Mouse (Mus musculus) macrophage (primary cell): ENCODE data around the gene Cacnb1. TPM values are rescaled to one million over a fixed set of nuclear protein-coding genes. Genes with fewer than 3 reads are reported as not detected.

Experiments used
- H3K27ac ChIP-seq: fragments of 350-480 bp; formaldehyde crosslinking; 2 replicates; pipeline ENCODE4 v1.9.0; 2021
- H3K36me3 ChIP-seq: fragments of 350-480 bp; formaldehyde crosslinking; 2 replicates; pipeline ENCODE4 v1.9.0; 2021; ENCODE audit errors: inconsistent target
- H3K4me3 ChIP-seq: fragments of 350-480 bp; formaldehyde crosslinking; 2 replicates; pipeline ENCODE4 v1.9.0; 2021; ENCODE audit errors: inconsistent target
- H3K79me2 ChIP-seq: fragments of 350-480 bp; formaldehyde crosslinking; 2 replicates; pipeline ENCODE4 v1.9.0; 2021; ENCODE audit errors: inconsistent target
- WGBS: methylation state at CpG from one replicate; pipeline ENCODE4 v1.1.7; 2026; ENCODE audit warnings: inconsistent platforms; ENCODE audit not compliant: missing documents; 5-methylcytosine and 5-hydroxymethylcytosine counted together
- polyA plus RNA-seq: library from polyadenylated mRNA; stranded (reverse); fragments of 250-400 nt; gene quantifications from 3 replicates; pipeline ENCODE4 v1.2.4, GENCODE M21; 2018; ENCODE audit warnings: inconsistent platforms

Gene Cacnb1
- polyA plus RNA-seq, 1 experiment from 2014 or later: 1.7 TPM

DNA sequence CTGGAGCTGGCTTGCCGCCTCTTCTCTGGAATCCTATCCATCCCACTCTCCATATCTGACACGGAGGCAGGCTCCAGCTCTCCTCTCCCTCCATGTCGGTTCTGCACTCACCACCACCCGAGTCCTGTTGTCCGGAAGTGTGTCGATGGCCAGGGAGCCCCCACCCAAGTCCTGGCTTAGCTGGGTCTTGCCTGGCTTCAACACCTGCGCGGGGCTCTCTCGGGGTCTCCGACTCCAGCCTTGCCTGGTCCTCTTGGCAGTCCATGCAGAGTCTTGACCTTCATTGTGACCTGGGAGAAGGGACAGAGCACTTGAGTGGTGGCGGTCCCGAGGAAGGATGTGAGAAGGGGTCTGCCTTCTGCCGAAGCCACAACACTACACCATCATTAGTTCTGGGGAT, 44.4 kb downstream of the Cacnb1 start:
- H3K79me2 ChIP-seq: peaks cover 28% of the 10 kb centered on the region
- no peak overlapping the region for H3K27ac ChIP-seq
- no peaks in the 10 kb centered on the region for H3K36me3 ChIP-seq
- no peak overlapping the region for H3K4me3 ChIP-seq
- WGBS: 94% methylated on average over 13 of the region's 13 CpGs

DNA sequence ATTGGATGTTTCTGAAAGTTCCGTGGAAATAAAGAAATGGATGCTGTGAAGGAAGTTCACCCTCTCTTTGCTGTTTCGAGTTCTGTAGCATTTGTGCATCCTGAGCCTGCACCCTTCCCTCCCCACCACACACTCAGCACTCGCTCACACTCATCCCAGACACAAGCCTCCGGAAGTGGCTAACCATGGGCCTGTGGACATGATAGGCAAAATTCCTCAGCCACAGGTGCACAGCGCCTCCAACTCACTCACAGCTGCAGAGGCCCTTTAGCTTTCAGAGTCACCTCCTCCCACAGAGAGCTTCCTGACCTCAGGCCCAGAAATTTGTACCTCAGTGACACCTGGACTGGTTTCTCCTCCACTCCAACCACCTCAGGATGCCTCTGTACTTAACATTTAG, 45.0 kb downstream of the Cacnb1 start:
- Histone ChIP-seq H3K27ac (no peak overlapping the region), H3K4me3 (no peak overlapping the region), H3K79me2 (peaks cover 22% of the 10 kb centered on the region), H3K36me3 (no peaks in the 10 kb centered on the region)
- WGBS: 68% methylated on average over 5 of the region's 5 CpGs

GRCm38 (mm10) chr11:97974746-97975145, 48.1 kb downstream of the Cacnb1 start:
- Histone ChIP-seq H3K36me3 (no peaks in the 10 kb centered on the region), H3K27ac (no peak overlapping the region), H3K4me3 (no peak overlapping the region), H3K79me2 (no peaks in the 10 kb centered on the region)
- 83% methylated on average over 5 of the region's 5 CpGs for WGBS

DNA sequence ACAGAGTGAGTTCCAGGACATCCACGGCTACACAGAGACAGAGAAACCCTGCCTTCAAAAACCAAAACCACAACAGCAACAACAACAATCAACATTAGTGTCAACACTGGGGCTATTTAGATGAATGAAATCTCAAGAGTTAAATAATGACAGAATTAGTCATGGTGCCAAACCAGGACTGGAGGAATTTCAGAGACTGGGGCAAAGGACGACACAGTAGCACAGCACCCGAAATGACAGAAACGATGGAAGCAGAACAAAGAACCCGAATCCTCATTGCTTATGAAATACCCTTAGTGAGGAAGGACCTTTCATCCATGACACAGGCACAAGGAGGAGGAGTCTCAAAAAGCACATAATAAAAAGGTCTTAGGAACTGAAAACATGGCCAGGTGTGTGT, 48.7 kb downstream of the Cacnb1 start:
- Histone ChIP-seq H3K79me2 (no peaks in the 10 kb centered on the region), H3K27ac (no peak overlapping the region), H3K4me3 (no peak overlapping the region), H3K36me3 (no peaks in the 10 kb centered on the region)
- WGBS: 95% methylated on average over 5 of the region's 5 CpGs

DNA sequence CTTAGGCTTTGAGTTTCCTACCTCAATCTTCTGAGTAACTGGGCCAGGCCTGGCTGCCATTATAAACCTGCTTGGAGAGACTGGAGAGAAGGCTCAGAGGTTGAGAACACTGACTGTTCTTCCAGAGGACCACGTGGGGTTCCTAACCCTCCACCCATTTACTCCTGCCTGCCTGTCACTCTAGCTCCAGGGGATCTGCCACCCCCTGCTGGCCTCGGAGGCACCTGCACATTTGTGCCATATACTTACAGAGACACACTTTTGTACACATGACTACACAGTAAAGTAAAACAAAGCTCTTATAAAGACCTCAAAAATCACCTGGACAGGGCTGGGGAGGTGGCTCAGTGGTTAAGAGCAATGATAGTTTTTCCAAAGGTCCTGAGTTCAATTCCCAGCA, 50.4 kb downstream of the Cacnb1 start:
- 73% methylated on average over 2 of the region's 2 CpGs for WGBS
- no peak overlapping the region for H3K27ac ChIP-seq
- H3K36me3 ChIP-seq: no peaks in the 10 kb centered on the region
- no peak overlapping the region for H3K4me3 ChIP-seq
- no peaks in the 10 kb centered on the region for H3K79me2 ChIP-seq

- Histone ChIP-seq H3K4me3 (no peak overlapping the region), H3K36me3 (no peaks in the 10 kb centered on the region), H3K79me2 (no peaks in the 10 kb centered on the region), H3K27ac (no peak overlapping the region)
- 41% methylated on average over 7 of the region's 7 CpGs for WGBS
These were observed 51.6 kb downstream of the Cacnb1 start for GRCm38 (mm10) chr11:97971232-97971631.

- Histone ChIP-seq H3K27ac (no peak overlapping the region), H3K36me3 (no peaks in the 10 kb centered on the region), H3K4me3 (no peak overlapping the region), H3K79me2 (no peaks in the 10 kb centered on the region)
- 85% methylated on average over 7 of the region's 7 CpGs for WGBS
These were observed 52.1 kb downstream of the Cacnb1 start for GRCm38 (mm10) chr11:97970771-97971170.

DNA sequence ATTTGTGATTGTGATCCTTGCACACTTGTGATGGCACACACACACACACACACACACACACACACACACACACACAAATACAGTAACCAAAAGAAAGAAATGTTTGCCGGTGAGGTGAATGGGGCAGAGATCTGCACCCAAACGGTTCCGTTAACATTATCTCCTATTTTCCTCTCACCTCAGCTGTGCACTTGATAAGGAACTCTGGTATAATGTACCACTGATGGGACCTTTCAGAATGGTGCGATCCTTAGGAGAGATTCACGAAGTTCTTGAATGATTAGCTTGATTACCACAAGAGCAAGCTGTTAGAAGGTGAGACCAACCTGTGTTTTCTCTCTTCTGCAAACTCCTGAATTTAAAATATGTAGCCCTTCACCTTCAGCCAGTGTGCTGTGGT, 54.4 kb downstream of the Cacnb1 start:
- 86% methylated on average over 5 of the region's 5 CpGs for WGBS
- H3K36me3 ChIP-seq: no peaks in the 10 kb centered on the region

GRCm38 (mm10) chr11:97967114-97967513, 55.7 kb downstream of the Cacnb1 start:
- H3K36me3 ChIP-seq: no peaks in the 10 kb centered on the region
- no peak overlapping the region for H3K27ac ChIP-seq
- WGBS: 65% methylated on average over 2 of the region's 2 CpGs
- H3K4me3 ChIP-seq: no peak overlapping the region
- H3K79me2 ChIP-seq: no peaks in the 10 kb centered on the region

More for the DNA sequence above, 54.4 kb downstream of the Cacnb1 start:
- Histone ChIP-seq H3K4me3 (no peak overlapping the region), H3K79me2 (no peaks in the 10 kb centered on the region), H3K27ac (no peak overlapping the region)

GRCm38 (mm10) chr11:97960907-97961306, 61.9 kb downstream of the Cacnb1 start:
- Histone ChIP-seq H3K79me2 (no peaks in the 10 kb centered on the region), H3K27ac (no peak overlapping the region), H3K36me3 (no peaks in the 10 kb centered on the region), H3K4me3 (no peak overlapping the region)
- WGBS: 90% methylated on average over 1 of the region's 1 CpGs

DNA sequence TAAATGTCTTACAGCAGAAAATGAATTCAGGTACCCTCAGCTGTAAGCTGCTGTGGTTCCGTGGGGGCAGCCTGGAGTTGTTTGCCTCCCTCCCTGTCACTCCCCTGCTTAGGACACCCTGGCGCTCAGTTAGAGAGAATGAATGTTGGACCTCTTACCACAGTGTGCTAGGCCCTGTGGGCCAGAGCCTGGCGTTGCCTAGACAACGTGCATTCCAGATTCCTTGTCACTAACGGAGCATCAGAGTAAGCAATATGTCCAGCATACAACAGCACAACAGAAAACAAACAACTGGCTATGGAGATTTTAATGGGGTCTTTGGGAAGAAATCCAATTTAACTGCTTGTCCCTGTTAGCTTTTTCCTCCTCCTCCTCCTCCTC, 63.5 kb downstream of the Cacnb1 start:
- Histone ChIP-seq H3K79me2 (no peaks in the 10 kb centered on the region), H3K36me3 (no peaks in the 10 kb centered on the region), H3K27ac (no peak overlapping the region), H3K4me3 (no peak overlapping the region)
- WGBS: 88% methylated on average over 5 of the region's 5 CpGs

- 67% methylated on average over 7 of the region's 7 CpGs for WGBS
- Histone ChIP-seq H3K79me2 (no peaks in the 10 kb centered on the region), H3K27ac (no peak overlapping the region), H3K36me3 (no peaks in the 10 kb centered on the region), H3K4me3 (no peak overlapping the region)
These were observed 64.1 kb downstream of the Cacnb1 start for GRCm38 (mm10) chr11:97958641-97959299.

- H3K79me2 ChIP-seq: no peaks in the 10 kb centered on the region
- WGBS: 78% methylated on average over 6 of the region's 6 CpGs
- no peak overlapping the region for H3K27ac ChIP-seq
- H3K4me3 ChIP-seq: no peak overlapping the region
- H3K36me3 ChIP-seq: no peaks in the 10 kb centered on the region
These were observed 65.8 kb downstream of the Cacnb1 start for GRCm38 (mm10) chr11:97956905-97957560.

DNA sequence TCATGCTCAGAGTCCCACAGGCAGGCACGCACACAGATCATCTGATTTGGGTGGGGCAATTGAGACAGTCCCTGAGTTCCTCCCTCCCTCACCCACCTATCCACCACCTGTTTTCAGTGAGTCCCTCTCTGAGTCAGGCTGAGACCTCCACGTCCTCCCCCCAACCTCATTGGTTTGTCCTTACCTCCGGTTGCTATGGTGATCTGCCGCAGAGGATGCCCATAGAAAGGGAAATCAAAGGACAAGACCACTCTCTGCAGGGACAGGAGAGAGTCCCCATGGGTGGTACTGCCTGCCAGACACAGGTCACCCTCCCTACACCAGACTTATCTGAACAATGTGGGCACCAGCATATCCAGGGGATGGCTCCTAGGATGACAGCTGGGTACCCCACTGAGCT, 66.9 kb downstream of the Cacnb1 start:
- H3K79me2 ChIP-seq: no peaks in the 10 kb centered on the region
- no peaks in the 10 kb centered on the region for H3K36me3 ChIP-seq
- WGBS: 93% methylated on average over 4 of the region's 4 CpGs
- no peak overlapping the region for H3K4me3 ChIP-seq
- no peak overlapping the region for H3K27ac ChIP-seq

GRCm38 (mm10) chr11:97955146-97955902, 67.5 kb downstream of the Cacnb1 start:
- H3K79me2 ChIP-seq: no peaks in the 10 kb centered on the region
- H3K27ac ChIP-seq: no peak overlapping the region
- WGBS: 71% methylated on average over 6 of the region's 9 CpGs
- no peaks in the 10 kb centered on the region for H3K36me3 ChIP-seq
- H3K4me3 ChIP-seq: no peak overlapping the region
